Mouse (Mus musculus) forebrain, postnatal 0 days (tissue): Measurements from ENCODE around the gene Cnst. TPM values are rescaled to one million over a fixed set of nuclear protein-coding genes. Genes with fewer than 3 reads are reported as not detected.
A peak's percentile ranks its signal among the peaks of the same experiment; 100 is the strongest.
"Not testable (repeated sequence)": the region's sequence is repeated elsewhere in the genome, so short reads cannot be mapped to it uniquely, and the experiment has no call there.

Source experiments
- ATAC-seq: fragments of 200-750 bp; cut with Nextera tagmentation; 2 replicates; pipeline ENCODE4 v1.8.0; 2017; ENCODE audit warnings: mild to moderate bottlenecking, moderate library complexity
- DNase-seq: peaks from one replicate; pipeline ENCODE4 v3.0.0-alpha.2; 2015
- H3K27ac ChIP-seq: fragments of 300-500 bp; sonication (generic); 2 replicates; pipeline ENCODE4 v1.5.1; 2014; ENCODE audit warnings: low read depth, mild to moderate bottlenecking, antibody characterized with exemption, low read length, moderate library complexity, mixed read lengths
- H3K27me3 ChIP-seq: fragments of 300-500 bp; sonication (generic); 2 replicates; pipeline ENCODE4 v1.6.1; 2014; ENCODE audit warnings: mild to moderate bottlenecking, low read length, mixed read lengths; ENCODE audit not compliant: insufficient read depth
- H3K36me3 ChIP-seq: fragments of 300-500 bp; sonication (generic); 2 replicates; pipeline ENCODE4 v1.6.1; 2014; ENCODE audit warnings: mild to moderate bottlenecking, moderate library complexity; ENCODE audit not compliant: insufficient read depth
- H3K4me1 ChIP-seq: fragments of 300-500 bp; sonication (generic); 2 replicates; pipeline ENCODE4 v1.6.1; 2014; ENCODE audit warnings: antibody characterized with exemption; ENCODE audit not compliant: insufficient read depth
- H3K4me2 ChIP-seq: fragments of 300-500 bp; sonication (generic); 2 replicates; pipeline ENCODE4 v1.6.1; 2014; ENCODE audit warnings: low read depth, mild to moderate bottlenecking, moderate library complexity
- H3K4me3 ChIP-seq: fragments of 300-500 bp; sonication (generic); 2 replicates; pipeline ENCODE4 v1.5.1; 2014; ENCODE audit warnings: low read depth, low read length, mixed read lengths
- H3K9ac ChIP-seq: fragments of 300-500 bp; sonication (generic); 2 replicates; pipeline ENCODE4 v1.6.1; 2014; ENCODE audit warnings: mild to moderate bottlenecking
- H3K9me3 ChIP-seq: fragments of 300-500 bp; sonication (generic); 2 replicates; pipeline ENCODE4 v1.6.1; 2016; ENCODE audit warnings: low read length
- CTCF ChIP-seq: sonication (generic); IDR thresholded peaks from 2 replicates; pipeline ENCODE4 v1.5.1; 2016; ENCODE audit warnings: antibody characterized with exemption, control low read depth, low read depth
- WGBS: fragments of 180-500 bp; shearing (Covaris S2); extraction: QIAGEN DNeasy Blood & Tissue Kit; methylation state at CpG from one replicate; pipeline ENCODE4 v1.1.7; 2014; 5-methylcytosine and 5-hydroxymethylcytosine counted together
- polyA plus RNA-seq: library from polyadenylated mRNA; unstranded; fragments of >200 nt; fragmentation: Nextera tagmentation; extraction: Ambion mirVana; gene quantifications from 2 replicates; pipeline ENCODE4 v1.2.1, GENCODE M21; 2015
- total RNA-seq: library from RNA; depleted of rRNA; stranded (reverse); fragments of >200 nt; gene quantifications from 2 replicates; pipeline ENCODE4 v1.2.3, GENCODE M21; 2014; rRNA removed

Gene Cnst
- total RNA-seq, result 26.0 and 28.5 TPM in 2 replicates
- polyA plus RNA-seq, result 8.6 and 12.8 TPM in 2 replicates

DNA sequence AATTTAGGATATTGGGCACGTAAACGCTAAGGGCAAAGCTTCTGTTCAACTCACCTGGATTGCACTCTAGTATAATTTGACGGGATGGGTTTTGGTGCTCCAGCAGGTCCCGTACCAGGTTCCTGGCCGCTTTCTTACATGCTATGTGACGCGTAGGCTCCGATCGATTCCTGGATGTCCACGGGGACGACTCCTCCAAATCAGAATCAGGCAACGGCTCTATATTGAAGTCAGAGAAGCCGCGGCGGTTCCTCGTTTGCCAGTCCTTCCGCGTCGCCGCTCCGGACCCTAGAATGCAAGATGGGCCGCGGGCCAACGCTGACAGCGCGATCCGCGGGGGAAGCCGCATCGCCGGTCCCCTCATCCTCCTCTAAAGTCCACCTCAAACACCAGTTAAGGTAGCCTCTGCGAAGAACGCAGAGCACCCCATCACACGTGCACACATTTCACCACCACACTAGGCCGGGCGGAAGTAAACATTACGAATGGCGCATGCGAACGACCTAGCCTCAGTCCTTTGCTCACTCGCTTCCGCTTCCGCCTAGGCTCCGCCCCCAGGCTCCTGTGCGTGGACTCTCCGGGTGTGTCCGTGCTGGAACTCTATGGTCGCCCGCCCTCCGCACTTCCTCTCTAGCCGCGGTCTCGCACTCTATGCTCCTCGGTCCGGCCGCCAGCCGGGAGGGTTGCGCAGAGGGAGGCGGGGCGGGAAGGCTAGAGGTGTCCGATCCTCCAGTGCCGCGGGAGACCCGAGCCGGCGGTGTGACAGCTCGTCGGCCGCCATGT, at the start of gene Cnst, which contains the start of gene Tfb2m:
Cnst (plus strand) TSS at position 603 of the 783 bp plus-strand sequence.
Tfb2m (minus strand) TSS at position 500 of the 783 bp plus-strand sequence.
- H3K4me2 ChIP-seq, result peak within 1 kb of the TSS; percentile 63
- ATAC-seq (peak; percentile 99), DNase-seq (peak; percentile 97)
- peak within 1 kb of the TSS; percentile 80 for H3K9ac ChIP-seq
- H3K4me3 ChIP-seq, result peak within 1 kb of the TSS; percentile 76
- H3K4me1 ChIP-seq, result peaks cover 17% of the 10 kb centered on the region
- not testable (repeated sequence) for H3K36me3 ChIP-seq, H3K9me3 ChIP-seq, H3K27me3 ChIP-seq
- peak within 1 kb of the TSS; percentile 95 for H3K27ac ChIP-seq
- WGBS, result under 1% methylated on average over 68 of the region's 69 CpGs

DNA sequence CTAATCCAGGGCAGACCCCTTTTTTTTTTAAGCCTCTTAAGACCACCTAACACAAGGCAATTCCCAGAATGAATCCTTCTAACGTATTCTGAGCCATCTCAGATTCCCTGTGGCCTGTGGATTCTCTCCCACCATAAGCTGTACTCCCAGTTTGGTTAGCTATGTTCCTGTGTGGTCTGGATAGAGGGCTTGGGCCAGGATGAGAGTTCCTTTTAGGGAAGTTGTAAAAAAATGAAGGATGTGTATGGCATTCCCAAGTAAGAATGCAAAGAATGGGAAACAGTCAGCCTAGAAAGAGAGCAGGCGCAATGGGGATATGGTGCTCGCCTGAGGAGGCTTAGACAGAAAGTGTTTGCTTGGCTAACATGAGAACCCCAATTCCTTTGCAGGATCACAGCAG, 46.9 kb upstream of the Cnst start:
- no peak overlapping the region for H3K4me3 ChIP-seq
- WGBS, result 92% methylated on average over 3 of the region's 3 CpGs

DNA sequence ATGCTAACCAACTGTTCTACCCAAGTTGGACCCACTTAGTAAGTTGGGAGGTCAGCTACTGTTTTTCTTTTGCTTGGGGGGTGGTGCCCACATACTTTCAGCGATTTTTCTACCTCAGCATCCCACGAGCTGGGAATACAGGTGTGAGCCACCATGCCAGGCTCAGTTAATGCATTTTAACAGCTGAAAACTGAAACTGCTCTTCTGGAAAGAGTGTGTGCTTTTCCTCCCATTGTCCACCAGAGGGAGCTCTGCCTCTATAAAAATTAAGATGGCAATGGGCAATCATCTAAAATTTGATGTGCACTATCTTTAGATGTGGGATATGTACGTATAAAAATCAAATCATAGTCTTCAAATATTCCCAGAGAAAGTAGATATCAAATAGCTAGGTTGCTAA, 43.6 kb upstream of the Cnst start:
- WGBS, result 12% methylated on average over 3 of the region's 3 CpGs
- H3K27me3 ChIP-seq, result no peaks in the 10 kb centered on the region
- DNase-seq (peak; percentile 72), ATAC-seq (peak; percentile 16; the same call in 1 of the 2 replicates)
- no peak overlapping the region for H3K9ac ChIP-seq
- H3K4me1 ChIP-seq, result no peaks in the 10 kb centered on the region
- TF ChIP-seq CTCF, result peak; percentile 83
- H3K27ac ChIP-seq, result 0 out of 2 replicates have a peak overlapping the region, but pooled peaks have one; percentile 23
- no peak overlapping the region for H3K4me3 ChIP-seq
- no peaks in the 10 kb centered on the region for H3K36me3 ChIP-seq
- no peak overlapping the region for H3K4me2 ChIP-seq
- H3K9me3 ChIP-seq, result no peaks in the 10 kb centered on the region

More for the DNA sequence above, 46.9 kb upstream of the Cnst start:
- no peak for DNase-seq
- Histone ChIP-seq H3K27me3 (no peaks in the 10 kb centered on the region), H3K9ac (no peak overlapping the region), H3K36me3 (no peaks in the 10 kb centered on the region), H3K4me2 (no peak overlapping the region), H3K9me3 (no peaks in the 10 kb centered on the region), H3K27ac (no peak overlapping the region), H3K4me1 (no peaks in the 10 kb centered on the region)
- ATAC-seq, result no peak
- no peak for TF ChIP-seq CTCF

DNA sequence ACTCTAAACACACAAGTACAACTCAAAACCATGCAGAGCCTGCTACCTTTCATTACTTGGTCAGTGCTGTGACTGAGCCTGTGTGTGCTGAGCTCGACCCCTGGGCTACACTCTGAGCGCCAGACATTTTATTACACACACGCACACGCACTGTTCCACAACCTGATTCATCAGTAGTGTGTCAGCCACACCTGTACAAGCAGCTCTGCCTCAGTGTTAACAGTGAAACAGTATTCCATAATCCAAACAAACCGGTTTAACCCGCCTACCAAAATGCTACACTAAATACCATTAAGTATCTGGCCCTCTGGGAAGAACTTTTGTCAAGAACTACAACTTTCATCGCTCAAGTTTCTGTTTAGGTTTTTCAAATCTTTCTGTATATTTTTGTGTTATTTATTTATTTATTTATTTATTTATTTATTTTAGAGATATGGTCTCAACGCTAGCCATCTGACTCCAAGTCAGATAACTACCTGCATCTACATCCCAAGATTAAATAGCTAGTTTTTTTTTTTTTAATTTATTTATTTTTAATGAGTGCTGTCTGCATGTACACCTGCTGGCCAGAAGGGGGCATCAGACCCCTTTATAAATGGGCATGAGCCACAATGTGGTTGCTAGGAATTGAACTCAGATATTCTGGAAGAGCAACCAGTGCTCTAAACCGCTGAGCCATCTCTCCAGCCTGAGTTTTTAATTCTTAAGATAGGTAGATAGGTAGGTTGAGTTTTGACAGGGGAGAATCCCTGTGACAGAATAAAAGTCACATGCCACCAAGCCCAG, 39.4 kb upstream of the Cnst start:
- DNase-seq, result peak; percentile 59

DNA sequence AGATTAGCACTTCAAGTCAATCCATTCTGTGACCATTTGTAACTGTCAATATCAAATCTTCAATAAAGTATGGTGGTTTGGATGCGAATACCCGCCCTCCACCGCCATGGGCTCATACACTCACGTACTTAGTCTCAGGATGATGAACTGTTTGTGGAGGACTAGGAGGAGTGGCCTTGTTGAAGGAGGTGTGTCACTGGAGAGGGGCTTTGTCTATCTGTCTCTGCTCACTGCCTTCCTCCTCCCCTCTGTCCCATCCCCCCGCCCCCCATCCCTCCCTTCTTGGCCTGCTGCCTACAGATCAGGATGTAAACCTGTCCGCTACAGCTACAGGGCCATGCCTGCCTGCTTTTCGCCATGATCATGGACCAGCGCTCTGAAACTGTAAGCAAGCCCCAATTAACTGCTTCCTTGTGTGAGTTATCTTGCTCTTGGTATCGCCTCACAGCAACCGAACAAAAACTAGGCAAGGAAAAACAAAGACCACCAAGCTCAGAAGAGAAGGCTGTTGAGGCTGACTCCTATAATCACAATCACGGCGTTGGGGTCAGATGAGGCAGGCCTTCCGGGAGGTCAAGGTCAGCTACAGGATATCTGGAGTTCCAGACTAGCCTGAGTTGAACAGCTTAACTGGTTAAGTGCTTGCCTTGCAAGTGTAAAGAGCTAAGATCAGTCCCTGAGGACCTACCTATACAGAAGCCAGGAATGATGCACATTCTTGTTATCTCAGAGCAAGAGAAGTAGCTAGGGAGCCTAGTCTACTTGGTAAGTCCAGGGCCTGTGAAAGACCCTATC, 35.4 kb upstream of the Cnst start:
- H3K9me3 ChIP-seq, result no peaks in the 10 kb centered on the region
- H3K4me2 ChIP-seq, result no peak overlapping the region
- H3K9ac ChIP-seq, result no peak overlapping the region
- 74% methylated on average over 13 of the region's 13 CpGs for WGBS
- ATAC-seq, result no peak
- no peak overlapping the region for H3K27ac ChIP-seq
- DNase-seq, result no peak
- TF ChIP-seq CTCF, result no peak
- H3K36me3 ChIP-seq, result no peaks in the 10 kb centered on the region
- no peak overlapping the region for H3K4me3 ChIP-seq
- H3K4me1 ChIP-seq, result peaks cover 4% of the 10 kb centered on the region; the same call in 1 of the 2 replicates
- H3K27me3 ChIP-seq, result no peaks in the 10 kb centered on the region

More for the DNA sequence above, 39.4 kb upstream of the Cnst start:
- H3K4me1 ChIP-seq, result peaks cover 3% of the 10 kb centered on the region; the same call in 1 of the 2 replicates
- peak; percentile 68 for TF ChIP-seq CTCF
- H3K4me3 ChIP-seq, result no peak overlapping the region
- no peaks in the 10 kb centered on the region for H3K36me3 ChIP-seq
- ATAC-seq, result no peak
- WGBS, result 68% methylated on average over 9 of the region's 9 CpGs
- no peak overlapping the region for H3K27ac ChIP-seq
- H3K27me3 ChIP-seq, result no peaks in the 10 kb centered on the region
- H3K4me2 ChIP-seq, result no peak overlapping the region
- no peaks in the 10 kb centered on the region for H3K9me3 ChIP-seq
- H3K9ac ChIP-seq, result no peak overlapping the region

DNA sequence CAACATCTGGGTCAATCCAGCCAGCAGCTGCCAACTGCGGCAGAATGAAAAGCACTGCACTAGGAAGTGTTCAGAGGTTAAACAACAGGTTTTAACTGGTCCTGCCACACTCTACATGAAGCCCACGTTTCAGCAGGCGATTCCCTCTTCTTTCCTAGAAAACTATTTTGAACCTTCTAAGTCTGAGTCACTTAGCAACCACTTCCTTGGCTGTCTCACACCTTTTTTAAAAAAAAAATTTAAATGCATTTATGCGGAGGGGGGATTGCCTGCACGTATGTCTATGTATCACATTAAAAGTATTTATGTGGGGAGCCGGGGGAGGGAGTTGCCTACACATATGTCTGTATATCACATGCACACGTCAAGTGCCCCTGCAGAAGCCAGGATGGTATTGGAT, 34.3 kb upstream of the Cnst start:
- no peak for TF ChIP-seq CTCF
- H3K9me3 ChIP-seq, result no peaks in the 10 kb centered on the region
- WGBS, result 57% methylated on average over 7 of the region's 7 CpGs
- no peak overlapping the region for H3K4me2 ChIP-seq
- H3K36me3 ChIP-seq, result no peaks in the 10 kb centered on the region
- H3K27me3 ChIP-seq, result no peaks in the 10 kb centered on the region
- peak; percentile 83 for ATAC-seq
- H3K4me1 ChIP-seq, result peaks cover 4% of the 10 kb centered on the region; the same call in 1 of the 2 replicates
- H3K9ac ChIP-seq, result no peak overlapping the region
- DNase-seq, result peak; percentile 58
- peak overlapping the region; percentile 74 for H3K27ac ChIP-seq
- H3K4me3 ChIP-seq, result no peak overlapping the region
